Mouse (Mus musculus): ENCODE data around the gene Car2. TPM values are rescaled to one million over a fixed set of nuclear protein-coding genes. Genes with fewer than 3 reads are reported as not detected.

The Car2 gene
- polyA plus RNA-seq, 1 experiment, result 16.9 TPM

DNA sequence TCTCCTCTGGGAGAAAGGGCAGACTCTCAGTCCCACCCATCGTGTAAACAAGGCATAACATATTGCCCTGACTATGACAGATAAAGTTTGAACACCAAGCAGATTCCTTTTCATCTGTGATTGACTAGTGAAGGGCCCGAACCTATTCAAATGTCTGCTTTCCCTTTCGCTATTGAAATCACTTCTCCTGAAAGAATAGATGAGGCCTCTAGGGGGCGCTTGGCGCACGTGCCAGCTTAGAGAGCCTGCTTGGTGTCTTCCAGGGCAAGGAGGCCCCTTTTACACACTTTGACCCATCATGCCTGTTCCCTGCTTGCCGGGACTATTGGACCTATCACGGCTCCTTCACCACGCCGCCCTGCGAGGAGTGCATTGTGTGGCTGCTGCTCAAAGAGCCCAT, 16.3 kb upstream of the Car2 start:
- peak overlapping the region; percentile 49 for H3K4me3 ChIP-seq (ENCODE audit: insufficient read depth, low read depth, low read length)
- H3K4me1 ChIP-seq (ENCODE audit: control insufficient read depth, insufficient read depth, insufficient read length, low read length), result peaks cover 5% of the 10 kb centered on the region
- peak overlapping the region; percentile 72 for H3K27ac ChIP-seq (replicated peaks; ENCODE audit: low read depth, low read length)

DNA sequence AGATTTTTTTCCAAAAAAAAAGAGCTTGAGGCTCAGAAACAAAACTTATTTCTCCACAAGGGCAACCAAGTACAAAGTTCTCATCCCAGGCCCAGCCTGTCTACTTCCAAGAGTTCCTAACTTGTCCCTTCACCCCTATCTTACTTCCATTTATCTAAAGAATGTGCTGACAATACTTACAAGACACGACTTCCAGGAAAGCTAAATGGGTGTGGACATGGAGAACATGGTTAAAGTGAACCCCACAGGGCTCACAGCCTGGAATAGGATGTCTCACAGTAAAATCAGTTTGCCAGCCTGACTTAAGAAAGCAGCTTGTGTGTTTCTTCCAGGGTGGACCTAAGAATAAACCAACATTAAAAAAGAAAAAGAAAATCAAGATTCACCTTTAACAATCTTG, 15.5 kb upstream of the Car2 start:
- Histone ChIP-seq H3K4me1 (ENCODE audit: control insufficient read depth, insufficient read depth, insufficient read length, low read length) (peaks cover 5% of the 10 kb centered on the region), H3K27ac (replicated peaks; ENCODE audit: low read depth, low read length) (0 out of 2 replicates have a peak overlapping the region, but pooled peaks have one; percentile 1), H3K4me3 (ENCODE audit: insufficient read depth, low read depth, low read length) (no peak overlapping the region)

DNA sequence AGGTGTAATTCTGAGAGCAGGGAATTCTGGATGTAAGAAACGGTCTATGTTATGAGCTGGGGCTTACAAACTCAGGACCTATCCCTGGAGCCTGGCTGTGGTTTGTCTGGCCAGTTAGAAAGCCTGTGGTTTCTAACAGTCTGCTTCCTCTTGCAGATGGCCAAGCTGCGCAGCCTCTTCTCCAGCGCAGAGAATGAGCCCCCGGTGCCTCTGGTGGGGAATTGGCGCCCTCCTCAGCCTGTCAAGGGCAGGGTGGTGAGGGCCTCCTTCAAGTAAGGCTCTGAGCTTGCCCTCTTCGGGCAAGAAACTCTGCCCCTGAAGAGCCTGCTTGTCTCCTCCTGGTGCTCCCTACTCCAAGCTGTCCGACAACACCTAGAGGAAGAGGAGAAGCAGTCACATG, 14.7 kb upstream of the Car2 start:
- Histone ChIP-seq H3K4me3 (ENCODE audit: insufficient read depth, low read depth, low read length) (no peak overlapping the region), H3K27ac (replicated peaks; ENCODE audit: low read depth, low read length) (no peak overlapping the region), H3K4me1 (ENCODE audit: control insufficient read depth, insufficient read depth, insufficient read length, low read length) (peaks cover 5% of the 10 kb centered on the region)

GRCm38 (mm10) chr3:14874402-14875040, 11.6 kb upstream of the Car2 start:
- H3K27ac ChIP-seq (replicated peaks; ENCODE audit: low read depth, low read length), result no peak overlapping the region
- H3K4me1 ChIP-seq (ENCODE audit: control insufficient read depth, insufficient read depth, insufficient read length, low read length), result no peaks in the 10 kb centered on the region; the same call in 1 of the 2 replicates
- H3K4me3 ChIP-seq (ENCODE audit: insufficient read depth, low read depth, low read length), result no peak overlapping the region

- H3K4me1 ChIP-seq (ENCODE audit: control insufficient read depth, insufficient read depth, insufficient read length, low read length), result no peaks in the 10 kb centered on the region
- H3K27ac ChIP-seq (replicated peaks; ENCODE audit: low read depth, low read length), result no peak overlapping the region
- no peak overlapping the region for H3K4me3 ChIP-seq (ENCODE audit: insufficient read depth, low read depth, low read length)
Measured at GRCm38 (mm10) chr3:14876325-14876918, 9.7 kb upstream of the Car2 start.

DNA sequence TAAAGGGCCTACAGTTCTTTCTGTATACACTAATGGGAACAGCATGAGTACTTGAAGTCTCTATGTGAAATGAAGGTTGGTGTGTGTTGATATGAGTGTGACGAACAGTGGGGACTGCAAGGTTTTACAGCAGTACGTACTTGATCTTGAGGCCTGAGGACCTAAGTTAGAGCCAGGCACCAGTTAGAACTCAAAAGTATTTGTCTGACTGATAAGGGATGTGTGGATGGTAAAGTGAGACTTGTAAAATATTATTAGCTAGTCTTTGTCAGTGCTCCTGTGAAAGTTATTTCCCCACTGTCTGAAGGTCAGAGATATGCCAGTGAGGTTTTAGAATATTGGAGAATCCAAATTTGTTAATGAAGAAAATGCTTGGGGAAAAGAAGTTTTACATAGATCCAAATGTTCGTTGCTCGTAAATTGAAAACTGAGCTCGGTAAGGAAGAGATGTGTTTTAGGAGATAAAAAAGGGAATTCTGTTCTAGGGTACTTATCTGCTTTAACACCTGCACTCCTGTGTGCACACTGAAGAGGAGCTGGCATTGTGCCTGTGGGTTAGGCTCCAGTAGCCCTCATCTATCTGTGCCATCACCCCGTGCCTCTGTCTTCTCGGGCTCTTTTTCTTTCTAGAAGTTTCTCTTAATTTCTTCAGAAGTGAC, 8.7 kb upstream of the Car2 start:
- H3K27ac ChIP-seq (replicated peaks; ENCODE audit: low read depth, low read length), result no peak overlapping the region
- H3K4me1 ChIP-seq (ENCODE audit: control insufficient read depth, insufficient read depth, insufficient read length, low read length), result no peaks in the 10 kb centered on the region

DNA sequence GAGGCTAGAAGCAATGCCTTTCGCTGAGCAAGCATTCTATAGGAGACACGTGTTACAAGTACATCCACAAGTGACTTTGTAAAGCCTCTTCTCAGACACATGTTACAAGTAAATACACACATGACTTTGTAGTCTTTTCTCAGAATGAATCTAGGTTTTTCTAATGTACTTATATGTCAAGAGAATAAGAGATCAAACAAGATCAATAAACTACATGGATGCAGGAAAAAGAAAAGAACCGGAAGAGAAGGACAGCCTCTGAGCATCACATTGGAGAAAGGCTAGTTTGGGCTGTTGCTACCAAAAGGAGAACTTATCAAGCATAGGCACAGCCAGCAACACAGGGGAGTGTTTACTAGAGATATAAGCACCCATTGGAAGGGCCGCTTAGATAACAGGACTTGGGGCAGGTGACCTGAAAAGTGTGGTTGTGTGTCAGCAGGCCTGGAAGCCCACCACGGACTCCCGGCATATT, 7.3 kb upstream of the Car2 start:
- no peak overlapping the region for H3K27ac ChIP-seq (replicated peaks; ENCODE audit: low read depth, low read length)
- no peak overlapping the region for H3K4me3 ChIP-seq (ENCODE audit: insufficient read depth, low read depth, low read length)
- H3K4me1 ChIP-seq (ENCODE audit: control insufficient read depth, insufficient read depth, insufficient read length, low read length), result no peaks in the 10 kb centered on the region

More for the DNA sequence above, 8.7 kb upstream of the Car2 start:
- H3K4me3 ChIP-seq (ENCODE audit: insufficient read depth, low read depth, low read length), result no peak overlapping the region

- no peak overlapping the region for H3K27ac ChIP-seq (replicated peaks; ENCODE audit: low read depth, low read length)
- H3K4me3 ChIP-seq (ENCODE audit: insufficient read depth, low read depth, low read length), result no peak overlapping the region
- H3K4me1 ChIP-seq (ENCODE audit: control insufficient read depth, insufficient read depth, insufficient read length, low read length), result no peaks in the 10 kb centered on the region
Measured at GRCm38 (mm10) chr3:14879293-14879692, 6.8 kb upstream of the Car2 start.

DNA sequence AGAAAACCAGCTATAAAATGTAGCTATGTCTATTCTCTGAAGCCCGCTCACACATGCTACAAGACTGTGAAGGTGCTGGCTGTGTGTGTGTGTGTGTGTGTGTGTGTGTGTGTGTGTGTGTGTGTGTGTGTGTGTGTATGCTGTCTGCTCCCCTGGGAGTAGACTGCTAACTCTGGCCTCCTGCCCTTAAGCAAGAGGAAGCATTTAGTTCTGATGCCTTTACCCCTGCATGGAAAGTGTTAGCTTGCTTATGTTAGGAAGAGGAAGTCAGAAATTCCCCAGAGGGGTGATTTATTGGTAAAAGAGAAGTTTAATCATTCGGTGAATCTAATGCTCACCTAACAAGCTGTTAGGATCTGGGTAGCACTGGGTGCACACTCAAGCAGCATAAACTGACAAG, 5.8 kb upstream of the Car2 start:
- Histone ChIP-seq H3K27ac (replicated peaks; ENCODE audit: low read depth, low read length) (no peak overlapping the region), H3K4me3 (ENCODE audit: insufficient read depth, low read depth, low read length) (no peak overlapping the region)

DNA sequence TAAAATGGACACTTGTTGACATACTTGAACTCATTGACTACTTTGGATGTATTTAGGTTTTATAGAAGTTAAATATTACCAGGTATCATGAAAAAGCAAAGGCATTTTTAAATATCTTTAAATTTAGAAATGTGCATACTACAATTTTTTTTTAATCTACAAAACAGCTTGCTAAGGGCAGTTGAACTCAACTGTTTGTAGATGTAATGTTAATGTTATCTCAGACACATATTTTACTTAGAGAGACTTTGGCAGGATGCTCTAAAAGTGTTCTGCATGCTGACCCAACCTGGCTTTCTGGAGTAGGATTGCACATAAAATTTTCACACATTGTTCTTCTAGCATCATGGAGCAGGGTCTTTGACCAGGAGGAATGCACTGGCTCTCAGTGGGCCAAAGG, 4.1 kb upstream of the Car2 start:
- Histone ChIP-seq H3K27ac (replicated peaks; ENCODE audit: low read depth, low read length) (no peak overlapping the region), H3K4me3 (ENCODE audit: insufficient read depth, low read depth, low read length) (no peak overlapping the region), H3K4me1 (ENCODE audit: control insufficient read depth, insufficient read depth, insufficient read length, low read length) (no peaks in the 10 kb centered on the region)

More for the DNA sequence above, 5.8 kb upstream of the Car2 start:
- H3K4me1 ChIP-seq (ENCODE audit: control insufficient read depth, insufficient read depth, insufficient read length, low read length), result no peaks in the 10 kb centered on the region

GRCm38 (mm10) chr3:14882756-14883155, 3.3 kb upstream of the Car2 start:
- H3K4me1 ChIP-seq (ENCODE audit: control insufficient read depth, insufficient read depth, insufficient read length, low read length), result no peaks in the 10 kb centered on the region
- no peak overlapping the region for H3K27ac ChIP-seq (replicated peaks; ENCODE audit: low read depth, low read length)
- no peak overlapping the region for H3K4me3 ChIP-seq (ENCODE audit: insufficient read depth, low read depth, low read length)

DNA sequence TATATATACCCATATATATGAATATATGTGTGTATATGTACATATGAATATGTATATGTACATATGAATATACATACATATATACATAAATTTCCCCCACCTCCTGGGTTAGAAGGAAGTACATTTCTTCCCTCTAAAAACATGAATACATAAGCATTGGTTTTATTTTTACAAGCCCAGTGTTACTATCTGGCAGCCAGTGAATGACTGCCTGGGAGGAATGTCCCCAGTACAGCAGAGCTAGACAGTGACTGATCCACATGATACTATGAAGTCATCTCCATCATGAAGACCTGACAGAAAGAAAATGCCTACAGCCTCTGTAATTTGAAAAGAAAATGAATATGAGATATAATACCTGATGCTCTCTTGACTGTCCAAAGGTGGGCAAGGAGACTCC, 1.2 kb upstream of the Car2 start:
- no peak overlapping the region for H3K4me3 ChIP-seq (ENCODE audit: insufficient read depth, low read depth, low read length)
- no peaks in the 10 kb centered on the region for H3K4me1 ChIP-seq (ENCODE audit: control insufficient read depth, insufficient read depth, insufficient read length, low read length)
- H3K27ac ChIP-seq (replicated peaks; ENCODE audit: low read depth, low read length), result no peak overlapping the region

- no peaks in the 10 kb centered on the region for H3K4me1 ChIP-seq (ENCODE audit: control insufficient read depth, insufficient read depth, insufficient read length, low read length)
- peak overlapping the region; percentile 77 for H3K4me3 ChIP-seq (ENCODE audit: insufficient read depth, low read depth, low read length)
- no peak overlapping the region for H3K27ac ChIP-seq (replicated peaks; ENCODE audit: low read depth, low read length)
Measured at GRCm38 (mm10) chr3:14887134-14887666, 1.1 kb downstream of the Car2 start.

DNA sequence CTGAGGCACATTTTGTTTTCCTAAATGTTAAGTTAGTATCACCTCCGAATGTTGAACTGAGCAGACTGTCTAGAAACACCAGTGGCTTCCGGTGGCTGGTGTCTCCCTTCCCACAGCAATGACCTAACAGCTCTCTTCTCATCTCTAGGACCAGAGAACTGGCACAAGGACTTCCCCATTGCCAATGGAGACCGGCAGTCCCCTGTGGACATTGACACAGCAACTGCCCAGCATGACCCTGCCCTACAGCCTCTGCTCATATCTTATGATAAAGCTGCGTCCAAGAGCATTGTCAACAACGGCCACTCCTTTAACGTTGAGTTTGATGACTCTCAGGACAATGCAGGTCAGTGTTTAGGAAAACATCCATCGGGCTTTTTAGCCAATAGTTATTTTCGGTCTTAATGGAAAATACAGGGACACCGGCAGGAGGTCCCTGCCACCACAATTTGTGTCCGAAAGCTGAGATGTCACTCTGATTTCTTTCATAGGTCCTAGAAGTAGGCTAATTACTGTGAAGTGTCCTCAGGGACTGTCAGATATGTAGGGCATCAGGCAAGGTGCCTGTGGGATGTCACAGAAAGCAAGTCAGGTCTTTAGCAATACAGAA, 1.7 kb downstream of the Car2 start:
- Histone ChIP-seq H3K4me3 (ENCODE audit: insufficient read depth, low read depth, low read length) (no peak overlapping the region), H3K27ac (replicated peaks; ENCODE audit: low read depth, low read length) (0 out of 2 replicates have a peak overlapping the region, but pooled peaks have one; percentile 4), H3K4me1 (ENCODE audit: control insufficient read depth, insufficient read depth, insufficient read length, low read length) (no peaks in the 10 kb centered on the region)

GRCm38 (mm10) chr3:14888549-14888948, 2.5 kb downstream of the Car2 start:
- Histone ChIP-seq H3K27ac (replicated peaks; ENCODE audit: low read depth, low read length) (no peak overlapping the region), H3K4me1 (ENCODE audit: control insufficient read depth, insufficient read depth, insufficient read length, low read length) (no peaks in the 10 kb centered on the region), H3K4me3 (ENCODE audit: insufficient read depth, low read depth, low read length) (no peak overlapping the region)

Measured in brown adipose tissue, adult 24 weeks (tissue).